23 mouse cellular contexts compared by ENCODE assay signal in genomic region chr11:59497747-59498146, GRCm38 (mm10). TPM values are rescaled to one million over a fixed set of nuclear protein-coding genes. Genes with fewer than 3 reads are reported as not detected.
DNase-seq lines count a peak whose midpoint lies in the region; TF ChIP-seq lines count a peak whose summit lies in the region.
"Had no signal": no experiment of that assay in that cellular context is flagged by ENCODE, and none has a peak within 500 bp of the region (broad histone marks: within the 10 kb centered on the region; RNA-seq: fewer than 3 reads in every experiment).

No protein-coding gene starts in this region.

- DNase-seq in left cerebral cortex, adult 2 months (ENCODE audit: extremely low spot score in 1 of 2, low spot score in 2 of 2), result no peak
- DNase-seq in left cerebral cortex, adult 18-20 months (ENCODE audit: low spot score in 2 of 2), result no peak
- DNase-seq in A20 (ENCODE audit: low read depth, low spot score), result peak; percentile 20
- DNase-seq in Muller cell, postnatal 12 days (ENCODE audit: inconsistent ontology term), result no peak
- no peak for DNase-seq in frontal cortex, postnatal 10 days (ENCODE audit: low spot score in 2 of 2)
- DNase-seq: adrenal gland, postnatal 25 days; cerebellum, adult 18-20 months; kidney, postnatal 4 days; right cerebral cortex, postnatal 14 days; spleen, adult 18-20 months; thymus, adult 2 months had no signal

- no peak; the same call in 1 of the 2 replicates for TF ChIP-seq CTCF in left cerebral cortex, adult 2 months (IDR thresholded peaks at IDR 0.05)
- TF ChIP-seq CTCF in ES-Bruce4 (IDR thresholded peaks at IDR 0.05; ENCODE audit: low read depth, low read length), result peak; percentile 44
- TF ChIP-seq CTCF in embryonic fibroblast, embryonic 13.5 days (IDR thresholded peaks at IDR 0.05; ENCODE audit: borderline replicate concordance, insufficient read depth, low read length), result 0 out of 2 replicates have a peak, but pooled peaks have one; percentile 6

- intact Hi-C loops in left cerebral cortex, adult 2 months (cut with DNase I), result no loop called here

- no peak for TF ChIP-seq POLR2A in ES-Bruce4 (IDR thresholded peaks at IDR 0.05; ENCODE audit: insufficient read depth, low read length)
- TF ChIP-seq POLR2A in embryonic fibroblast, embryonic 13.5 days (IDR thresholded peaks at IDR 0.05; ENCODE audit: low read depth, low read length), result no peak

- TF ChIP-seq EP300 in ES-Bruce4 (IDR thresholded peaks at IDR 0.05; ENCODE audit: insufficient read depth, low read depth, low read length), result no peak

- no peaks in the 10 kb centered on the region for H3K4me1 ChIP-seq in ES-Bruce4 (ENCODE audit: control insufficient read depth, insufficient read depth, low read length)
- no peaks in the 10 kb centered on the region for H3K4me1 ChIP-seq in embryonic fibroblast, embryonic 13.5 days (ENCODE audit: control insufficient read depth, insufficient read depth, low read length)
- H3K4me1 ChIP-seq: intestine, embryonic 15.5 days; kidney, embryonic 15.5 days; limb, embryonic 13.5 days; midbrain, embryonic 15.5 days had no signal

- peak overlapping the region; percentile 83 for H3K27ac ChIP-seq in left cerebral cortex, adult 2 months
- no peak overlapping the region for H3K27ac ChIP-seq in ES-Bruce4 (ENCODE audit: insufficient read depth, low read length)
- H3K27ac ChIP-seq in embryonic fibroblast, embryonic 13.5 days (ENCODE audit: insufficient read depth, low read length), result no peak overlapping the region
- H3K27ac ChIP-seq: heart, embryonic 13.5 days; hindbrain, embryonic 14.5 days; intestine, embryonic 15.5 days; kidney, embryonic 15.5 days; limb, embryonic 13.5 days; midbrain, embryonic 15.5 days had no signal

- H3K27me3 ChIP-seq in ES-Bruce4 (ENCODE audit: control insufficient read depth, insufficient read depth, low read length, poor library complexity, severe bottlenecking), result no peaks in the 10 kb centered on the region
- H3K27me3 ChIP-seq: CH12.LX; heart, embryonic 13.5 days; intestine, embryonic 15.5 days; kidney, embryonic 15.5 days; limb, embryonic 13.5 days; midbrain, embryonic 15.5 days; Patski had no signal

- no peaks in the 10 kb centered on the region for H3K9me3 ChIP-seq in ES-Bruce4 (replicated peaks; ENCODE audit: control insufficient read depth, insufficient read depth, low read length, poor library complexity, severe bottlenecking)
- H3K9me3 ChIP-seq: heart, embryonic 13.5 days; intestine, embryonic 15.5 days; kidney, embryonic 15.5 days; limb, embryonic 13.5 days; midbrain, embryonic 15.5 days had no signal

- no peak overlapping the region for H3K4me3 ChIP-seq in left cerebral cortex, adult 2 months
- H3K4me3 ChIP-seq in ES-Bruce4 (ENCODE audit: low read depth, low read length), result no peak overlapping the region
- no peak overlapping the region for H3K4me3 ChIP-seq in embryonic fibroblast, embryonic 13.5 days (ENCODE audit: insufficient read depth, low read length)
- H3K4me3 ChIP-seq: erythroblast, embryonic 14.5 days; heart, embryonic 13.5 days; intestine, embryonic 15.5 days; kidney, embryonic 15.5 days; limb, embryonic 13.5 days; midbrain, embryonic 15.5 days had no signal

- peaks cover 88% of the 10 kb centered on the region for H3K36me3 ChIP-seq in ES-Bruce4 (ENCODE audit: control insufficient read depth, insufficient read depth, low read length, poor library complexity, severe bottlenecking)

- no peak overlapping the region for H3K9ac ChIP-seq in ES-Bruce4 (ENCODE audit: low read depth, poor library complexity, severe bottlenecking)
- H3K9ac ChIP-seq: heart, embryonic 13.5 days; hindbrain, embryonic 14.5 days; intestine, embryonic 15.5 days; kidney, embryonic 15.5 days; limb, embryonic 13.5 days; midbrain, embryonic 15.5 days had no signal

RNA-seq across cellular contexts. Expression of gene Zfp867, which starts 25.5 kb away (rescaled TPM):
- total RNA-seq in left cerebral cortex, adult 2 months (2021), result 1 to 10 TPM; 3.3 to 4.8 TPM
- 1 to 10 TPM; 3.4 to 3.5 TPM for total RNA-seq in left cerebral cortex, adult 18-20 months (2021)
- polyA plus RNA-seq in ES-Bruce4 (2011; ENCODE audit: insufficient read depth, insufficient read length, low read depth, missing spikeins), result 7.5 and 9.4 TPM in 2 replicates
- 4.4 and 6.1 TPM in 2 replicates for polyA plus RNA-seq in embryonic fibroblast, embryonic 13.5 days (2011; ENCODE audit: insufficient read length, low read depth, missing spikeins)
- polyA plus RNA-seq: erythroblast, embryonic 14.5 days had no signal

RNA-seq across cellular contexts. Expression of gene Zkscan17, which starts 28.8 kb away (rescaled TPM):
- total RNA-seq in left cerebral cortex, adult 2 months (2021), result 10 to 100 TPM in 1 of 2 experiments, 1 to 10 TPM in 1; 8.2 to 11.7 TPM
- 10 to 100 TPM in 1 of 2 experiments, 1 to 10 TPM in 1; 8.1 to 11.1 TPM for total RNA-seq in left cerebral cortex, adult 18-20 months (2021)
- polyA plus RNA-seq in ES-Bruce4 (2011; ENCODE audit: insufficient read depth, insufficient read length, low read depth, missing spikeins), result 52.5 and 56.8 TPM in 2 replicates
- 23.6 and 25.4 TPM in 2 replicates for polyA plus RNA-seq in embryonic fibroblast, embryonic 13.5 days (2011; ENCODE audit: insufficient read length, low read depth, missing spikeins)

RNA-seq across cellular contexts. Expression of gene Nlrp3, which starts 43.6 kb away (rescaled TPM):
- total RNA-seq in left cerebral cortex, adult 2 months (2021), result under 1 TPM; 0.72 to 0.88 TPM
- total RNA-seq in left cerebral cortex, adult 18-20 months (2021), result 1 to 10 TPM; 1.0 to 1.1 TPM
- polyA plus RNA-seq in ES-Bruce4 (2011; ENCODE audit: insufficient read depth, insufficient read length, low read depth, missing spikeins), result 0.17 TPM in 1 of 2 replicates, not detected in the other
- polyA plus RNA-seq in embryonic fibroblast, embryonic 13.5 days (2011; ENCODE audit: insufficient read length, low read depth, missing spikeins), result 0.79 TPM in 1 of 2 replicates, not detected in the other
- total RNA-seq: megakaryocyte-erythroid progenitor cell, adult 5-6 weeks had no signal
- polyA plus RNA-seq: midbrain, embryonic 15.5 days had no signal

RNA-seq across cellular contexts. Expression of gene Snap47, which starts 46.8 kb away (rescaled TPM):
- total RNA-seq in left cerebral cortex, adult 2 months (2021), result 100 to 1,000 TPM; 379 to 395 TPM
- 100 to 1,000 TPM; 396 to 405 TPM for total RNA-seq in left cerebral cortex, adult 18-20 months (2021)
- 70.4 and 78.6 TPM in 2 replicates for polyA plus RNA-seq in ES-Bruce4 (2011; ENCODE audit: insufficient read depth, insufficient read length, low read depth, missing spikeins)
- polyA plus RNA-seq in embryonic fibroblast, embryonic 13.5 days (2011; ENCODE audit: insufficient read length, low read depth, missing spikeins), result 90.8 and 91.0 TPM in 2 replicates

RNA-seq across cellular contexts. Expression of gene Jmjd4, which starts 47.9 kb away (rescaled TPM):
- total RNA-seq in left cerebral cortex, adult 2 months (2021), result 10 to 100 TPM; 27.3 to 27.4 TPM
- total RNA-seq in left cerebral cortex, adult 18-20 months (2021), result 10 to 100 TPM; 25.7 to 25.9 TPM
- polyA plus RNA-seq in ES-Bruce4 (2011; ENCODE audit: insufficient read depth, insufficient read length, low read depth, missing spikeins), result 12.6 and 13.7 TPM in 2 replicates
- polyA plus RNA-seq in embryonic fibroblast, embryonic 13.5 days (2011; ENCODE audit: insufficient read length, low read depth, missing spikeins), result 7.2 and 9.1 TPM in 2 replicates
